Mouse (Mus musculus): ENCODE data around the gene Naaladl2.
"Not testable (repeated sequence)": the region's sequence is repeated elsewhere in the genome, so short reads cannot be mapped to it uniquely, and the experiment has no call there.

The Naaladl2 gene

GRCm38 (mm10) chr3:24217476-24217875 lies 926.6 kb downstream of the Naaladl2 start:
- no peak for DNase-seq

GRCm38 (mm10) chr3:24166531-24166930 lies 977.5 kb downstream of the Naaladl2 start:
- no peak for DNase-seq

GRCm38 (mm10) chr3:24163992-24164391 lies 980.1 kb downstream of the Naaladl2 start:
- DNase-seq: no peak

- not testable (repeated sequence) for DNase-seq
Observed at GRCm38 (mm10) chr3:24151086-24151815, 992.8 kb downstream of the Naaladl2 start.

- DNase-seq: no peak
Observed at GRCm38 (mm10) chr3:24142808-24143207, 1001.3 kb downstream of the Naaladl2 start.

- no peak for DNase-seq
Observed at GRCm38 (mm10) chr3:24138002-24138401, 1006.1 kb downstream of the Naaladl2 start.

- no peak for DNase-seq
Observed at GRCm38 (mm10) chr3:24126200-24126599, 1017.9 kb downstream of the Naaladl2 start.

- DNase-seq: no peak
Observed at GRCm38 (mm10) chr3:24124034-24124433, 1020.0 kb downstream of the Naaladl2 start.

- no peak for DNase-seq
Observed at GRCm38 (mm10) chr3:24118136-24118535, 1025.9 kb downstream of the Naaladl2 start.

GRCm38 (mm10) chr3:24114849-24115248 lies 1029.2 kb downstream of the Naaladl2 start:
- DNase-seq: no peak

GRCm38 (mm10) chr3:24113360-24113759 lies 1030.7 kb downstream of the Naaladl2 start:
- no peak for DNase-seq

- no peak for DNase-seq
Observed at GRCm38 (mm10) chr3:24106391-24106790, 1037.7 kb downstream of the Naaladl2 start.

- DNase-seq: no peak
Observed at GRCm38 (mm10) chr3:24079761-24080160, 1064.3 kb downstream of the Naaladl2 start.

- DNase-seq: no peak
Observed at GRCm38 (mm10) chr3:24071169-24071797, 1072.8 kb downstream of the Naaladl2 start.

GRCm38 (mm10) chr3:24070424-24071168 lies 1073.5 kb downstream of the Naaladl2 start:
- DNase-seq: no peak

- no peak for DNase-seq
Observed at GRCm38 (mm10) chr3:24048217-24048616, 1095.8 kb downstream of the Naaladl2 start.

GRCm38 (mm10) chr3:24001741-24002140 lies 1142.3 kb downstream of the Naaladl2 start:
- DNase-seq: no peak

- no peak for DNase-seq
Observed at GRCm38 (mm10) chr3:23973727-23974126, 1170.3 kb downstream of the Naaladl2 start.

- DNase-seq: no peak
Observed at GRCm38 (mm10) chr3:23972747-23973667, 1171.1 kb downstream of the Naaladl2 start.

- DNase-seq: peak; percentile 4
Observed at GRCm38 (mm10) chr3:23962961-23963621, 1181.0 kb downstream of the Naaladl2 start.

- DNase-seq: no peak
Observed at GRCm38 (mm10) chr3:23946182-23946581, 1197.9 kb downstream of the Naaladl2 start.

GRCm38 (mm10) chr3:23937299-23937698 lies 1206.8 kb downstream of the Naaladl2 start:
- DNase-seq: peak; percentile 82

All from kidney, adult 9 months (tissue).